Mouse (Mus musculus) hematopoietic stem cell, adult 5-6 weeks (primary cell): ENCODE measurements around the gene Ints12. TPM values are rescaled to one million over a fixed set of nuclear protein-coding genes. Genes with fewer than 3 reads are reported as not detected.

ENCODE experiments used
- ATAC-seq, 2 experiments: fragments of 125-278 bp in 1 of 2; replicated peaks in 1 of 2; 2 replicates each; pipeline ENCODE4 v1.8.0; 2016 to 2017; ENCODE audit warnings: inconsistent platforms in 2 of 2, mild to moderate bottlenecking in 2 of 2, moderate number of reproducible peaks in 2 of 2, low read depth in 1 of 2, moderate TSS enrichment in 1 of 2; ENCODE audit not compliant: low FRiP score in 2 of 2, poor library complexity in 2 of 2, severe bottlenecking in 2 of 2, insufficient read depth in 1 of 2, low TSS enrichment in 1 of 2
- total RNA-seq: library from RNA; stranded (forward); fragments of 172-1452, 232-1000 nt; gene quantifications from 2 replicates; pipeline ENCODE4 v1.2.3, GENCODE M21; 2017

The Ints12 gene
- 13.4 and 19.8 TPM in 2 replicates for total RNA-seq

DNA sequence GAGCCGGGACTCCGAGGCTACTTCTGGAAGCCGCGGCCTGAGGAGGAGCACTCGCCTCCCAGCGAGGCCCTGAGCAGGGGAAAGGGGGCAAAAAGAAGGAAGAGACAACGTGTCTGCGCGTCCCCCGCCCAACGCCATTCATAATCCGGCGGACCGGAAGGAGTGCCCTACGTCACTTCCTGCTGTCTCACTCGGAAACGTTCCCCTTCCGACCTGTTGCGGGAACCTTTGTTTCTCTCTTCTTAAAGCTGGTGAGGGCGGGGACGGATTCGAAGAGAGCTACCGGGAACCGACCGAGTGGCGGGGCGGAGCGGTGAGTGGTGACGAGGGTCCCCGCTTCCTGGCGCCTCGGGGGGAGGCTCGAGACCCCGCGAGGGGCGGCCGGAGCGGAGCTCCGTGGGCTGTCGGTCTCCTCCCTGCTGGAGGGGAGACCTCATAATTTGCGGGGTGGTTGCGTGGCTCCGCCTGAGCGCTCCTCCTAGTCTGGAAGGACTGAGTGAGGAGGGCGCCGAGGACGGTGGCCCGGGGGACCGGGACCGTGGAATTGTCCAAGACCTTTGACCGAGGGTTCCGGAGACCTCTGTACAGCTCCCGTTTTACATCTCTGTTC lies at the start of gene Ints12, which contains the start of gene Gstcd:
TSS of gene Ints12 (plus strand) at position 177 of the 610 bp plus-strand sequence.
TSS of gene Gstcd (minus strand) at position 370 of the 610 bp plus-strand sequence.
- peak; percentile 85 to 87 for ATAC-seq

DNA sequence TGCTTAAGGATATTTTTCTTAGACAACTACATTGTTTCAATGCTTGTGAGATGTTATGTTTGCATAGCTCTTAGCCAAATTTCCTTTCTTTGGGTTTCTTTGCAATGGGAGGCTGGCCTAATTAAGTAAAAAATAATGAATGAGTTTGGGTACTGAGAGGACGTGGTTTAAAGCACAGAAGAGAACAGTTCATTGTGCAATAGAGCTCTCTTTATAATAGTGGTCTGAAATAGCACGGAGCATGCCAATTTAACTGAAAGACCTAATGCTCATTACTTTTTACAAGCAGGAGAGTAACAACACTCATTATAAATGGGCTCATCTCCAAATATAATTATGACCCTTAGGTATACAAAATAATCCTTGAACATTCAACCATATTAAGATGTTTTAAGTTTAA lies 39.6 kb upstream of the Ints12 start:
- ATAC-seq: no peak

DNA sequence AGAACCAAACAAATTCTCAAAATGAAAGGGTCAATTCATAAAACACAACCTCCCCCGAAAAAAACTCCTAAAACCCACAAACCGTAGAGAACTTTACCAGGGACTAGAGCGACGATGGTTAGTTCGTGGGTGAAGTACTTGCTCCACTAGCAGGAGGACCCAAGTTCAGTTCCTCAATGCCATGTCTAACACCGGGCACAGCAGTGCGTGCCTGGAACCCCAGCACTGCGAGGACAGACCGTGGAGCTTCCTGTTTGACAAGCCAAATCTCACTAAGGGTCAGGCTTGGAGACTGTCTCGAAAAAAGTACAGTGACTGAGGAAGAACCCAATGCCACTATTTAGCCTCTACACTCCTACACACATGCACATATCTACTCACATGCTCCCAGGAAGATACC lies 16.1 kb upstream of the Ints12 start:
- peak in 1 of 2 experiments; percentile 42; a peak in 1 of 4 replicates for ATAC-seq

DNA sequence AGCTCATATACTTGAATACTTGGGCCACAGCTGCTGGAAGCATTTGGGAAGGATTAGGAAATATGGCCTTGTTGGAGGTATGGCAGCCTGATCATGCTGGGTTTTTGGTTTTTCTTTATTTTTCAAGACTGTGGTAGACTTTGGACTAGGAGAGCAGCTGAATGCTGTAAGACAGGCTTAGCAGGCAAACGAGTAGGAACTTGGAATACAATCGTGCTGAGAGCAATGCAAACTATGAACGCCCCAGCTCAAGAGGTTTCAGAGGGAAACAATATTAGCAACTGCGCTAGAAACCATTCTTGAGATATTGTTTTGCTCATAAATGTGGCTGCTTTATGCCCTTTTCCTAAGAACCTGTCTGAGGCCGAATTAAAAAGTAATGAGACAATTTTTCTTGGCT lies 8.9 kb upstream of the Ints12 start:
- ATAC-seq: no peak

DNA sequence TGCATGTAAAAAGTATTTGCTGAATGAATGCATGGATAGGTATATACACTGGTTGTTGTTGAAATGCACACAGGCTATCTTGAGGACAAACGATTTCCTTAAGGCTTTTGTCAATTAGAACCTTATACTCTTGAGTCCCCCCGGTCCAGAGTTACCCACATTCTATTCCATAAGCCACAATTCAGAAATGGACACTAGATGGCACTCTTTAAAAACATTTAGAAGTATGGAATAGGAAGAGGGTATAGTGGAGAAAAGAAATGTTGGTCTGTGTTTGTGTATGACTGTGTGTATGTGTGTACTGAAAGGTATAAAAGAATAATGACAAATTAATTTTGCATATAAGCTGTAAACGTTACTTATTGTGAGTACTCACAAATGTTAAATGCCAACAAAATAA lies 5.8 kb upstream of the Ints12 start:
- ATAC-seq: peak; percentile 90 to 93

DNA sequence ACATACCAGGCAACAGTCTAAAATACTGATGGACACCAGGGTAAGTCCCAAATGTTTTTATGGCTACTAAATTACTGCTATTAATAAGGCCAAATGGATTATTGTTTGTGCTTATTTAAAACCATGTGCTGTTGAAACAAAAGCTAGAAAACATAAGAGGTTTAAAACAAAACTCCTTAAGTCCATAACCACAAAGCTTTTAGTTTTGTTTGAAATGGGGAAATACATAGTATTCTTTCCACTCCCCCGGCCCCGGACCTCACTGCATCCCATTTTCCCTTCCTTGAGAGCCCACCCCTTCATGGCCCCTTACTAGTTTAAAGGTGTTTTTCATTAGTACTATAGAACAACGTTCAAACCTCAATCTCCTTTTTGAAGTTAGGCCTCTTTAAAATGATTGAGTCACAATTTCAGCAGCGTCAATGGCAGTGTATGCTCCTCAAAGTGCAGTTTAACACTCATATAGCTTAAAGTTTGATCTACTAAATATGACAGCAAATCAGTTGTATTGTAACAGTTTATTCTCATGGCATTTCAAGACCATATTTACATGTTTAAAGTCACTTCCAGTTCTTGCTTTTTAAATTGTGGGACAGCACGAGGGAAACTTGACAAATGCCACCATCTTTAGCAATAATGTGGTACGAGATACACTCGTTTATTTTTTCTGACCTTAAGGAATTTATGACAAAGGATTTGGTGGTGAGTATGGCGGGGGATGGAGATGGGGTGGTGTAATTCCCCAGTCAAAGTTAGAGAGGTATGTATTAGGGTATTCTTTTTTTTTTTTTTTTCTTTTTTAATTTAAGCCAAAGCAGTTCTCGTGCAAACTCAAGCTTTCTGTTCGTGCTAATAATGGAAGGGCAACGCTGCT lies 1.2 kb upstream of the Ints12 start:
- ATAC-seq: no peak

DNA sequence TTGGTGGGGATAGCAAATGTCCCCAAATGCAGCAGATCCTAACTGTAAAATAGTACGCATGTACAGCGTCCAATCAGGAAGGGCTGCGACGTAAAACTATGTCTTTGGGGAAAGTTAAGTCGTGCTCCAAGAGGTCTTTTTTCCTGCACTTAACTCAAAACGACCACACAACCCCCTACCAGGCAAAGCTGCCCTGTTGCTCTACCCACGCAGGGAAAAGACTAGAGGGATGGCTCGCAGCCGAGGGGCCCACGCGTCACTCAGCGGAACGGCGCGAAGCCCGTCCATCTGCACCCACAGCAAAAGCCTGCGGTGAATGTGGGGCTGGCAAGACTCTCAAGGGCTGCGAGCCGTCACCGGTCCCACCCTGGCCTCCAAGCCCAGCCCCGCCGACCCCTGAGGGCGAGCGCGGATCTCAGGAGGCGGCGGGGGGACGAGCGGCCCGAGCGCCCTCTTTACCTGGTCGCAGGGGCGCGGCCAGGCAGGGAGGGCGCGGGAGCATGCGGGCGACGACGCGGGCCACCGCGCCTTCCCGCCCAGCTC lies 448 bp upstream of the Ints12 start:
- peak; percentile 8 to 37 for ATAC-seq

DNA sequence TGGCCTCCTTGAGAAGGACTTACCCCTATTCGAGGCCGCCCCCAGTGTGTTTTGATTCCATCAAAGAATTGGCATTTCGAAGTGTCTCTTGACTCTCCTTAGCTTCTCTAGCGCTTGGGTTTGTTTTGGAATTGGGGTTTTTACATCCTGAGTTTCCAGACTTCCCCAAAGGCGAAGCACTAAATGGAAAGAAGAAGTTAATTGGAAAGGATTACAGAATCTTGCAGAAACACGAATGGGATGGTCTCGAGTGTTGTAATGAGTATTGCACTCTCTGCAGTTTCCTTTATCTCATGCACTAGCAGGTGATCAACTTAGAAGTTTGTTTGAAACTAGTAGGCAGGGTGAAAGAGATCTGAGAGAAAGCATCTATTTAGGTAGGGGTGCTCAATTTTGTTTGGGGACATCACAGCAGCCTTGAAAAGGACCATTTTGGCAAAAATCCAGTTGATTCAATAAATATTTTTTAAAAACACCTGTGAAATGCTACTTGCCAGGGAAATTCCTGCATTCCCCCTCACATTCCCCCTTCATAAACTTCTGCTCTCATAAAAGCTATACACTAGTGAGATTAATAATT lies 724 bp downstream of the Ints12 start:
- peak; percentile 14 to 19; a peak in 3 of 4 replicates for ATAC-seq

DNA sequence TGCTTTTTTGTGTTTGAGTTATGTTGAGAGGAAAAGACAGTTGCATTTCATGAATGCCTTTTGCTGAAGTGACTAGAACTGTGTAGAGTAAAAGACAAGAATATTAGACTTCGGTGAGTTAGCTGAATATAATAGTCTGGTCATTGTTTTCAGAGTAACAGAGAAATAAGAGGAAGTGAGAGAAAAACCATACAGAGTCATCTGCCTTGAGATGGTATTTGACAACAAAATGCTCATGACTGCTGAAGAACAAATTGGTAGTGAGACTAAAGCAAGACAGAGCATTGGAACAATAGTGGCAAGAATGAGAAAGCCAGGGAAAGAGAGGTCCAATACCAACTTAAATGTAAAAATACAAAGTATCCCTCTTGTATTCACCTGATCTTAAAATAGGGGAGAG lies 1.3 kb downstream of the Ints12 start:
- ATAC-seq: peak in 1 of 2 experiments; percentile 19; a peak in 2 of 4 replicates

DNA sequence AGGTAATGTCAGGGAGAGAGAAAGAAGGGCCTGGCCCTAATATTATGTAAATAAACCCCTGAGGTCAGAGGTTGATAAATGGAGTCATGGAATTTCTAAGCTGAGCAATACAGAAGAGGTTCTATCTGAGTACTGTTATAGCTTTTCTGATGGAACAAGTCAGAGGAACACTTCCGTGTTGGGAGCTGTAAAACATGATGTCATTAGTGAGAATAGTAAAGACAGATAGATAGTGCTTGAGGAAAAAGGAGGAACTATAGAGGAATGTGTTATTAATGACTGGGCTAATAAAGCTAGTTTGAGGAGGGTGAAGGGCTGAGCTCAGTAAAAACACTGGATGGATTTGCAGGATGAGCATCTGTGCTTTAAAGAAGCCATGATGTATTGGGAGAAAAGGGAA lies 2.7 kb downstream of the Ints12 start:
- no peak for ATAC-seq

DNA sequence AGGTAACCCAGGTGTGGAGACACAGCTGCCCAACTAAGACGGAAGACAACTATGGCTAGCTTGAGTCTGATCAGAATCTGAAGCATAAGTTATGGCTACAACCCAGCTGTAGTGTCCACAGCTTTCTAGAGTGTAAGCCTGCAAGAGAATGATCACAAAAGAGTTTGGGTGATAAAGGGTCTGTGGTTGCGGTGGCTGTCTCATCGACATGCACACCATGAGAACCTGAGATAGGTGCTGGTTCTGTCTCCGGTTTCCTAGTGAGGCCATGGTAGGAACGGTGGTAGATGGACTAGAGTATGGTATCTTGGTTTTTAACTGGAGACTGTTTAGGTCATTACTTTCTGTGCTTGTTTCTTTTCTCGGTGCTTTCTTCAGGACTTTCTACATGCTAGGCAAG lies 6.3 kb downstream of the Ints12 start:
- ATAC-seq: no peak

DNA sequence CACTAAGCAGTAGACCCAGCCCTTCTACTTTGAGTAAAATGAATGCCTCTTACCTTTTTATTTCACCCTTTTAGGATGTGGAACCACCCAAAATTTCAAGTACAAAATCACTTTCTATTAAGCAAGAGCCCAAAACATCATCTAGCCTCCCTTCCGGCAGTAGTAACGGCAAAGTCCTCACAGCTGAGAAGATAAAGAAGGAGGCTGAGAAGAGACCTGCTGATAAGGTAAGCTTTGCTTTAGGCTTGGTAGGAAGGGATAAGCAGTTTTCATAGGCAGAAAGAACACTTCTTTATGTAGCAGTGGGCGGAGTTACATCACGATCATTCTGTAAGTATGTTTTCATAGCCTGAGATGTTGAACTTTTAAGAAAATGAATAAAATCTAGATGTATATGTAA lies 6.7 kb downstream of the Ints12 start:
- no peak for ATAC-seq

DNA sequence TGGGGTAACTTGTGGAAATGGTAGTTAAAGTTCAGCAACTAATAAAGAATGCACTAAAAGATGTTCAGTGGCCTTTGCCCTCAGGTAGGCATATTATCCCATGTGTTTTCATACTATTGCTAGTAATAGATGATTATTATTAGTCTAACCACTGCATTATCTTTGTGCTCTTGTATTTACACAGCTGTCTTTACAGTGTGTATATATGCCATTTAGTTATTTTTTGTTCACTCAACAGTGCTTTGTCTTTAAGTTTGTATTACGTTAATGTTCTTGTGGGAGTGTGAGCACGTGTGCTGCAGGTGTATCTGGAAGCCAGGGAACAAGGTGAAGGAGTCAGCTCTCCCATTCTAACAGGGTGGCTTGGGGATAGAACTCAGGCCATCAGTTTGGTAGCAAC lies 7.3 kb downstream of the Ints12 start:
- ATAC-seq: no peak

DNA sequence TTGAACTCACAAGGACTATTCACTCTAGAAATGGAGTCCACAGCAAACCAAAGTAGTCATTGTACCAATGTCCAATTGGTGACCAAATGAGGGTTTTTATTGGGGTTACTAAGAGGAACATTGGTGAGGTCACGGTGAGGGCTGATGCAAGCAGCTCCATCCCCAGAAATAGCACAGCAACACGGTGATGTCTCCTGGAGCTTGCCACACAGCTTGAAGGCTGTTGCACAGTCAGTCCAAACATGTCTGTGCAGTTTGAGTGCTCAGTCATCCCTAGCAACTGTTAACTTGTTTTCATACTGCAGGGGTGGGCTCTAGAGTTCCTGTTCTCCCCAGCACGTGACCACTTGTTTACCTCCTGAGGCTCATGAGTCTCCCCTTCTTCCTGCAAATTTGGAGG lies 12.1 kb downstream of the Ints12 start:
- ATAC-seq: peak in 1 of 2 experiments; percentile 42; a peak in 1 of 4 replicates

DNA sequence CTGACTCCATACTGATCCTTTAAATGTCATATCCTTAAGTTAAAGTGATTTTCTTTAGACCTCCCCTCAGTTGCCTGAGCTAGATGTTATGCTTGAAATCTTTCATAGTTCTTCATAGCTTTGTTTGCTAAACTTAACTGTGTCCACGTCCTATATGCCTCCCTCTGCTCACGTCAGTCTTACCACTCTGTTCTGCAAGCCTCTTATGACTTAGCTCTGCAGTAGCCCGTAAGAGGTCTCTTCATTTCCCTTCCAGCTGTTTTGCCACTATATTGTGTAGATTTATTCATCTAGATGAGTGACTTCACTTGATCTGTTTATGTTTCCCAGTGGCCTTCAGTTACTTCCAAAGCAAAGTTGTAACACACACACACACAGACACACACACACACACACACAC lies 12.8 kb downstream of the Ints12 start:
- ATAC-seq: no peak

DNA sequence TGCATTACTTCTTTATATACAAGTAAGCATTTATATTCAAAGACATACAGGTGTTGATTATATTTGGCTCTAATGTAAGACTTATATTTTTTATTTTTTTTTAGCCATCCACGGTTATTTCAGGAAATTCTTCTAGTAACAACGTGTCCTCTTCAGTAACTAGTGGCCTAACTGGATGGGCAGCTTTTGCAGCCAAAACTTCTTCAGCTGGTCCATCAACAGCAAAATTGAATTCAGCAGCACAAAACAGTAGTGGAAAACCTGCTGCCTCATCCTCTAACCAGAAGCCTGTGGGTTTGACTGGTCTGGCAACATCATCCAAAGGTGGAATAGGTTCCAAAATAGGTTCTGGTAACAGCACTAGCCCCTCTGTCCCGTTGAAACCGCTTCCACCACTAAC lies 17.1 kb downstream of the Ints12 start:
- ATAC-seq: no peak

DNA sequence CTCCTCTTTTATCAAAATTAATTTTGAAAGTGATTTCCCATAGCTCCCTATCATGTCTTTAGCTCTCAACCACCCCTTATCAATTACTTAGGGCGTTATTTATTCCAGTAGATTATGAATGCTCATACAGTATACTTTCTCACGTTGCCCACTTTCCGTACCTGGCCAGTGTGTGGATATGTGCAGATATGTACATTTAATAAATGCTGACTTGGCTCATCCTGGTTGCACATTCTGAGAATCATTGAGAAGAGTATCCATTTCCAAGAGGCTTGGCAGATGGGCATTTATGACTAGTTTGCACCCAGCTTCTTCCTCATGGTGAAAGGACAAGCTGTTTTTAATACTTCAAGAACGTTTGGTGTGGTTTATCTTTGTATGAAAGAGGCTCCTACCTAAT lies 18.2 kb downstream of the Ints12 start:
- ATAC-seq: no peak

DNA sequence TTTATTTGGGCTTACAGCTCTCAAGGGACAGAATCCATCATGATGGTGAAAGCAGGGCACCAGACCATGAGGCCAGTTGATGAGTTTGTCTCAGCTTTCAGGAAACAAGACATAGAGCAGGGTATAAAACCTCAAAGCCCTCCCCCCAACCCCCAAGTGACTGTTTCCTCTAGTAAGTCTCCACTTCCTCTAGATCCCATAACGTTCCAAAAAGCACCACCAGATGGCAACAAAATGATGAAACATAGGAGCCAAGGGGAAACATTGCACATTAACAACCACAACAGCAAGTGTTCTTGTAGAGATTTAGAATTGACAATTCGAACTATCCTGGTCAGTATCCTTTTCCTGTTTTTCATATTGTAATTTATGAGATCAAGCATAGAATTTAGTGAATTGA lies 20.1 kb downstream of the Ints12 start:
- ATAC-seq: peak in 1 of 2 experiments; percentile 56; a peak in 1 of 4 replicates
